Comparison of ENCODE assay signal across 9 mouse cellular contexts in the genomic region with DNA sequence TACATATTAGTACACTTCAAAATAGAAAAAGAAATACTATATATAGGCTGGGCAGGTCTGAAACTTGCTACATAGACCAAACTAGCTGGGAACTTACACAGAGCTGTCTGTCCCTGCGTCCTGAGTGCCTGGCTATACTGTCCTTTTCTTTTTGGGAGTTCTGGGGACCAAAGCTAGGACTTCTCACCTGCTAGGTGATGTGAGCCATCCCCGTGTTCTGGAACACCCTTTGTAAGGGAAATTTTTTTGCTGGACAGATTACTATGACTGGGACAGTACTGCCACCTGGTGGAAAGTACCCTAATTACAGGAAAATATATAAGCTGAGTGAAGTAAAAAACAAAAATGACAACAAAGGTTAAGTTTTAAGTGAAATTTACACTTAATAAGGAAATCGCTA. TPM values are rescaled to one million over a fixed set of nuclear protein-coding genes. Genes with fewer than 3 reads are reported as not detected.
A peak's percentile ranks its signal among the peaks of the same experiment; 100 is the strongest.
DNase-seq lines count a peak whose midpoint lies in the region; TF ChIP-seq lines count a peak whose summit lies in the region.
"Had no signal": no experiment of that assay in that cellular context is flagged by ENCODE, and none has a peak within 500 bp of the region (broad histone marks: within the 10 kb centered on the region; RNA-seq: fewer than 3 reads in every experiment).

No protein-coding gene starts in this region.

- no peaks in the 10 kb centered on the region for H3K36me3 ChIP-seq in heart, embryonic 10.5 days
- H3K36me3 ChIP-seq: embryonic facial prominence, embryonic 15.5 days had no signal

- no peak overlapping the region for H3K4me3 ChIP-seq in heart, embryonic 10.5 days
- no peak overlapping the region for H3K4me3 ChIP-seq in lung, adult 2 months (replicated peaks; ENCODE audit: extremely low read depth, low read depth, low read length)

- H3K9me3 ChIP-seq in heart, embryonic 10.5 days: no peaks in the 10 kb centered on the region
- H3K9me3 ChIP-seq: embryonic facial prominence, embryonic 15.5 days had no signal

- H3K27me3 ChIP-seq in heart, embryonic 10.5 days (ENCODE audit: insufficient read depth, poor library complexity, severe bottlenecking): no peaks in the 10 kb centered on the region
- H3K27me3 ChIP-seq: embryonic facial prominence, embryonic 15.5 days had no signal

- peak; percentile 35 for TF ChIP-seq CTCF in lung, adult 2 months (IDR thresholded peaks at IDR 0.05; ENCODE audit: insufficient read depth, low read length)

- peak; percentile 67 for DNase-seq in heart, adult 8-10 months (ENCODE audit: low spot score)
- no peak for DNase-seq in heart, embryonic 10.5 days (ENCODE audit: low spot score)
- peak; percentile 16 for DNase-seq in urinary bladder, postnatal 14 days (ENCODE audit: low spot score)
- no peak for DNase-seq in urinary bladder, postnatal 10 days (ENCODE audit: low spot score)
- peak; percentile 20 for DNase-seq in cerebellum, adult 9-11 months
- peak; percentile 26 for DNase-seq in lung, adult 2 months
- DNase-seq in right cerebral cortex, postnatal 10 days (ENCODE audit: low spot score in 2 of 2): no peak
- no peak for DNase-seq in gastrocnemius, adult 8-10 months (ENCODE audit: low spot score in 2 of 2)

- WGBS in heart, embryonic 10.5 days: 19% methylated on average over 3 of the region's 3 CpGs
- WGBS in lung, adult 2 months: 32% methylated on average over 3 of the region's 3 CpGs

- no peak for TF ChIP-seq POLR2A in lung, adult 2 months (IDR thresholded peaks at IDR 0.05; ENCODE audit: borderline replicate concordance, extremely low read depth, low read depth, low read length)

- no peak overlapping the region for H3K27ac ChIP-seq in heart, embryonic 10.5 days

- H3K4me1 ChIP-seq in heart, embryonic 10.5 days: peaks cover 29% of the 10 kb centered on the region
- H3K4me1 ChIP-seq in lung, adult 2 months (ENCODE audit: control insufficient read depth, insufficient read depth, low read length): 0 out of 2 replicates have a peak, but pooled peaks cover 2% of the 10 kb centered on the region

RNA-seq across cellular contexts. Expression of gene Mrps33, which starts 28.2 kb away (rescaled TPM):
- 100 to 1,000 TPM in 3 of 4 experiments, 10 to 100 TPM in 1; 91.8 to 121 (median 111) TPM for total RNA-seq in heart, adult 8-10 months (2022)
- 184 and 206 TPM in 2 replicates for polyA plus RNA-seq in heart, embryonic 10.5 days (2016; fragmentation: Nextera tagmentation; extraction: Ambion mirVana)
- polyA plus RNA-seq in lung, adult 2 months (2012; rRNA removed): 34.2 and 73.7 TPM in 2 replicates
- 10 to 100 TPM; 53.7 to 60.8 (median 56.4) TPM for total RNA-seq in gastrocnemius, adult 8-10 months (2022)

RNA-seq across cellular contexts. Expression of gene Braf, which starts 57.4 kb away (rescaled TPM):
- 10 to 100 TPM; 14.9 to 16.4 (median 15.7) TPM for total RNA-seq in heart, adult 8-10 months (2022)
- 14.5 and 15.2 TPM in 2 replicates for polyA plus RNA-seq in heart, embryonic 10.5 days (2016; fragmentation: Nextera tagmentation; extraction: Ambion mirVana)
- 7.7 and 14.6 TPM in 2 replicates for polyA plus RNA-seq in lung, adult 2 months (2012; rRNA removed)
- total RNA-seq in gastrocnemius, adult 8-10 months (2022): 1 to 10 TPM; 4.7 to 6.8 (median 6.4) TPM

Comparison
In these comparisons a context has a peak if more than half of its experiments do, and no peak if none do; other contexts are left out.
1. DNase-seq: peak in heart, adult 8-10 months (single experiment), urinary bladder, postnatal 14 days (single experiment), cerebellum, adult 9-11 months (single experiment) and lung, adult 2 months (single experiment); none in heart, embryonic 10.5 days (single experiment), urinary bladder, postnatal 10 days (single experiment), right cerebral cortex, postnatal 10 days (0 of 2) and gastrocnemius, adult 8-10 months (0 of 2).